Mouse (Mus musculus) liver, adult 2 months (tissue): Measurements from ENCODE around the gene Capn15. TPM values are rescaled to one million over a fixed set of nuclear protein-coding genes. Genes with fewer than 3 reads are reported as not detected.

Experiments
- DNase-seq: peaks from one replicate; pipeline ENCODE4 v3.0.0-alpha.2; 2011; ENCODE audit warnings: low read depth, low spot score; ENCODE audit errors: extremely low read depth
- H3K27ac ChIP-seq: fragments of 200-500 bp; replicated peaks from 2 replicates; pipeline ENCODE4 v1.5.1; 2012; ENCODE audit warnings: low read depth, mild to moderate bottlenecking, control low read depth, inconsistent platforms, low read length; ENCODE audit not compliant: insufficient read depth
- H3K27me3 ChIP-seq: fragments of 200-500 bp; 2 replicates; pipeline ENCODE4 v1.6.1; 2012; ENCODE audit warnings: mild to moderate bottlenecking, moderate library complexity, low read length, inconsistent platforms; ENCODE audit not compliant: control insufficient read depth, insufficient read depth
- H3K36me3 ChIP-seq: fragments of 200-500 bp; 2 replicates; pipeline ENCODE4 v1.6.1; 2012; ENCODE audit warnings: low read length, inconsistent platforms; ENCODE audit not compliant: control insufficient read depth, insufficient read depth
- H3K4me1 ChIP-seq: fragments of 200-500 bp; 2 replicates; pipeline ENCODE4 v1.6.1; 2011; ENCODE audit warnings: low read length; ENCODE audit not compliant: control insufficient read depth, insufficient read depth
- H3K4me3 ChIP-seq: fragments of 200-500 bp; 2 replicates; pipeline ENCODE4 v1.5.1; 2011; ENCODE audit warnings: low read depth, mild to moderate bottlenecking, control low read depth, low read length, moderate library complexity; ENCODE audit not compliant: insufficient read depth
- H3K79me2 ChIP-seq: fragments of 200-500 bp; 2 replicates; pipeline ENCODE4 v1.6.1; 2012; ENCODE audit warnings: inconsistent platforms, mild to moderate bottlenecking, low read length, moderate library complexity; ENCODE audit not compliant: control insufficient read depth, insufficient read depth
- H3K9ac ChIP-seq: fragments of 200-500 bp; 2 replicates; pipeline ENCODE4 v1.6.1; 2012; ENCODE audit warnings: low read depth, mild to moderate bottlenecking, control low read depth, inconsistent platforms, low read length
- CTCF ChIP-seq: fragments of 200-500 bp; IDR thresholded peaks from 2 replicates; pipeline ENCODE4 v1.5.1; 2011; ENCODE audit warnings: low read depth, low read length, control low read depth
- POLR2A ChIP-seq: fragments of 200-500 bp; IDR thresholded peaks from 2 replicates; pipeline ENCODE4 v1.6.1; 2011; ENCODE audit warnings: low read length, control low read depth; ENCODE audit not compliant: insufficient read depth; ENCODE audit errors: extremely low read depth
- WGBS: fragments of 180-500 bp; shearing (Covaris S2); methylation state at CpG from one replicate; pipeline ENCODE4 v1.1.7; 2018; 5-methylcytosine and 5-hydroxymethylcytosine counted together
- polyA plus RNA-seq: library from polyadenylated mRNA; depleted of rRNA; stranded (reverse); fragments of >200 nt; gene quantifications from 2 replicates; pipeline ENCODE4 v1.2.3, GENCODE M21; 2012
- total RNA-seq: library from RNA; depleted of rRNA; stranded (reverse); fragments of >200 nt; gene quantifications from 2 replicates; pipeline ENCODE4 v1.2.3, GENCODE M21; 2014

The Capn15 gene
- total and polyA plus RNA-seq, 2 experiments, result 1.8 to 23.3 TPM

DNA sequence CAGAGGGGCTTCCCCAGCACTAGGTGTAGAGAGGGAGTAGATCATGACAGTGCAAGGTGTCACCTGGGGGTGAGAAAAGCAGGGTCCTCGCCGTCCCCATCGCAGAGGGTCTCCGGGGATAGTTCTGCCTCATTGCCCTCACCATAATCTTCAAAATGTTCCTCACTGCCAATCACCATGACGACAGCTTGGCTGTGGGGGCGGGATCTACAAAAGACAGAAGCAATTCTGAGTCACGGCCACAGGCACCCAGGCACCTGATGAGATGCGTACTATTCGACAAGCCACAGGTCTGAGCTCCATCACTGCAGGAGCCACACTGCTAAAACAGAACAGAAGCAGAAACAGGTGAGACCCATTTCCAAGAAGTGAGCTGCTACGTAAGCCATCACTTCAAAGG, 28.1 kb upstream of the Capn15 start:
- Histone ChIP-seq H3K79me2 (no peaks in the 10 kb centered on the region), H3K4me1 (peaks cover 4% of the 10 kb centered on the region)
- 84% methylated on average over 10 of the region's 10 CpGs for WGBS

GRCm38 (mm10) chr17:26011841-26012460, 26.4 kb upstream of the Capn15 start:
- DNase-seq, result peak; percentile 71
- H3K36me3 ChIP-seq, result no peaks in the 10 kb centered on the region; the same call in 1 of the 2 replicates
- no peak overlapping the region for H3K9ac ChIP-seq
- H3K4me1 ChIP-seq, result peaks cover 4% of the 10 kb centered on the region
- H3K4me3 ChIP-seq, result no peak overlapping the region
- no peak overlapping the region for H3K27ac ChIP-seq
- H3K27me3 ChIP-seq, result no peaks in the 10 kb centered on the region
- TF ChIP-seq POLR2A (no peak), CTCF (peak; percentile 88)
- 15% methylated on average over 15 of the region's 15 CpGs for WGBS
- no peaks in the 10 kb centered on the region for H3K79me2 ChIP-seq

More for the DNA sequence above, 28.1 kb upstream of the Capn15 start:
- Histone ChIP-seq H3K36me3 (no peaks in the 10 kb centered on the region; the same call in 1 of the 2 replicates), H3K27me3 (no peaks in the 10 kb centered on the region), H3K4me3 (no peak overlapping the region), H3K9ac (no peak overlapping the region), H3K27ac (no peak overlapping the region)
- no peak for DNase-seq
- TF ChIP-seq POLR2A (no peak), CTCF (no peak)

DNA sequence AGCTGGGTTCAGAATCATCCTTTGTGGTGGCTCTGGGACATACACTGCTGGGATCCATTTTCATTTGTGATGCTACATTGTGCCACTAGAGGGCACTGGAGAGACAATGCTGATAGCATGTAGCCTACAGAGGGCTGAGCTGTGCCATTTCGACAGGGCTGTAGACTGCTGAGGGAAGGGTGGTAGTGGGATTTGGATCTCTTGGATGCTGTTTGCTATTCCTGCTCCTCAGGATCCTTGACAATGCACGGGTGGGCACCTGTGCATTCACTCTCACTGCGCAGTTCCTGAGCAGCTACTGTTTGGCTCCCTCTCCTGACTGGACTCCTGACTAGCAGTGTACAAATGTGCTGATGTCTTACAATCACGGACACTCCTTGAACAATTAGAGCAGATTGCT, 23.9 kb upstream of the Capn15 start:
- 22% methylated on average over 4 of the region's 4 CpGs for WGBS
- no peak overlapping the region for H3K27ac ChIP-seq
- H3K4me1 ChIP-seq, result peaks cover 4% of the 10 kb centered on the region

DNA sequence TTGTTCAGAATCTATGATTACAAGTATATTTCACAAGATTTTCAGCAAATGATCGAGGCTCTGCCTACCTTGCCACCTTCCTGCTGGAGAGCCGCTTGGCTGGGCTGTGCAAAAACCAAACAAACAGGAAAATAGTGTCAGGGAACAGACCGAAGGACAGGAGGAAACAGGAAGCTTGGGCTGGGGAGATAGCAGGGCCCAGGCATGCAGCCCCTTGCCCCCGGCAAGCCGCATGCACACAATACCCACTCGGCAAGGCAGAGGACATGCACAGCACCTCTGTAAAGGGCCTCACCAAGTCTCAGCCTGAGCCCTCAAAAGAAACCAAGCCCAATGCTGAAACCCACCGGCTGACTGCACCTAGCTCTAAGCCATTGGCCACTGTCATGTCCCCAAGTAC, 23.2 kb upstream of the Capn15 start:
- Histone ChIP-seq H3K27ac (no peak overlapping the region), H3K9ac (no peak overlapping the region), H3K27me3 (no peaks in the 10 kb centered on the region), H3K36me3 (no peaks in the 10 kb centered on the region; the same call in 1 of the 2 replicates), H3K4me1 (peaks cover 4% of the 10 kb centered on the region), H3K79me2 (no peaks in the 10 kb centered on the region), H3K4me3 (no peak overlapping the region)
- TF ChIP-seq CTCF (no peak), POLR2A (no peak)
- no peak for DNase-seq
- WGBS, result 66% methylated on average over 7 of the region's 7 CpGs

More for the DNA sequence above, 23.9 kb upstream of the Capn15 start:
- peak; percentile 59 for DNase-seq
- Histone ChIP-seq H3K9ac (no peak overlapping the region), H3K4me3 (no peak overlapping the region), H3K27me3 (no peaks in the 10 kb centered on the region), H3K36me3 (no peaks in the 10 kb centered on the region; the same call in 1 of the 2 replicates), H3K79me2 (no peaks in the 10 kb centered on the region)
- TF ChIP-seq POLR2A (no peak), CTCF (peak; percentile 70)

- Histone ChIP-seq H3K9ac (no peak overlapping the region), H3K27ac (peak overlapping the region; percentile 13), H3K27me3 (no peaks in the 10 kb centered on the region), H3K36me3 (0 out of 2 replicates have a peak, but pooled peaks cover 2% of the 10 kb centered on the region), H3K4me3 (no peak overlapping the region), H3K4me1 (peaks cover 4% of the 10 kb centered on the region), H3K79me2 (no peaks in the 10 kb centered on the region)
- no peak for TF ChIP-seq CTCF
- DNase-seq, result no peak
These were observed 22.7 kb upstream of the Capn15 start for GRCm38 (mm10) chr17:26008331-26008730.

DNA sequence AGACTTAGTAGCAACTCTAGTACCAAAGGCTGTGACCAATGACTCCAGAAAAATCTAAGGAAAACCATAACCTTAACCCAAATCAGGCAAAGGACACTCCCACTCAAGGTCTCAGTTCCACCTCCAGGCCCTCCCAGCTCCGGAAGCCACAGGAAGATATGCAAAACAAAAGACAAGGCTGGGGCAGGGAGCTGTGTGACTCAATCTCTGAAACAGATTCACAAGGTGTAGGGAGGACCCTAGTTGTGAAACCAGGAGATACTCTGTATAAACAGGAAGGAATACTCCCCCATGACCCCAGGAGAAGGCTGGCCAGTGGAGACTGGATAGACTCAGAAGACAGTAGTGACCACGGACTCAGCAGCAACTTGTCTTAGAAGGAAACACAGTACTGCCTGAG, 22.1 kb upstream of the Capn15 start:
- Histone ChIP-seq H3K79me2 (no peaks in the 10 kb centered on the region), H3K4me3 (no peak overlapping the region), H3K27me3 (no peaks in the 10 kb centered on the region), H3K36me3 (0 out of 2 replicates have a peak, but pooled peaks cover 2% of the 10 kb centered on the region), H3K27ac (peak overlapping the region; percentile 26), H3K4me1 (peaks cover 4% of the 10 kb centered on the region), H3K9ac (no peak overlapping the region)
- DNase-seq, result no peak
- TF ChIP-seq CTCF, result no peak
- TF ChIP-seq POLR2A, result no peak
- WGBS, result 85% methylated on average over 2 of the region's 2 CpGs
